In the genomic region with DNA sequence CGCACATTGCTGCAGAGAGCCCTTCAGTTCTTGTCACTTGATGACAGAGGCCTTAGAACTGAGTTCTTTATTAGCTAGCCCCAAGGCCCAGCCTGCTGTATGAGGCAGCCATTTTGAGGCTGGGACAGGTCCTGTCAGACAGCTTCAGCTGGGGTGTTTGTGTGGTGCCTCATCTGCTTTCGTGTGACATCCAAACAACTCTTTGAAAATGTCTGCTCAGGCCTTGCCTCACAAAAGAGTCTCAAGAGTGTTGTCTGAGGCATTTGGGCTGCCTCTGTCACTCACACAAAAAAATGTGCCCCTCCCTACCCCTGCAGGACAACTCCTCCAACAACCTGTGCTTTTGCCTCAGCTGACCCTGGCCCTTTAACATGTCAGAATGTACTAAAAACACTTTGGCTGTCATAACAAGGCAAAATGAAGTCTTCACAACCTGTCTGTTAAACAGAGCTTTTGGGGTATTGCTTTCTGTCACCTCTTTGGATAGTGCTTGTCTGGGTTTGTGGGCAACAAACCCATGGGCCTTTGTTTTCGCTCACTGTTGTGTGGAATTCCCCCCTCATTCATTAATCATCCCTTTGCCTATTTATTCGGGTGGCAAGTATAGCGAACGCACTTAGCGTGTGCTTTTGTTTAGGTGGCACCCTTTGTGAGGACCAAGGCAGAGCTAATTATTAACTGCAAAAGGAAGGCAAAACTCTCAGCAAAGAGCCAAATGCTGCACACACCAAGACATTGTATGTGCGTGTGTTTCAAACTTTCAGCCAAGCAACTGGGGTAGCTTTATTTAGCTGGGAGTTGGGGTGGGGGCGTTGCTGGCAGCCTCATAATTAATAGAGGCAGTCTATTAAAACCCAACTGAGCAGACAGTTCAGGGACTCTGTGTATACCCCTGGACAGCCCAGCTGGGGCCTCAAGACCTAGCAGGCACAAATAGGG, we compare ENCODE assay signal across 9 mouse cellular contexts.
DNase-seq lines count a peak whose midpoint lies in the region.
"Had no signal": no experiment of that assay in that cellular context is flagged by ENCODE, and none has a peak within 500 bp of the region (broad histone marks: within the 10 kb centered on the region; RNA-seq: fewer than 3 reads in every experiment).

No protein-coding gene starts in this region.

- peak; percentile 32 for DNase-seq in kidney, adult 18-20 months
- no peak for DNase-seq in kidney, postnatal 10 days
- peak; percentile 73 for DNase-seq in hindbrain, embryonic 10.5 days (ENCODE audit: low spot score)
- DNase-seq in kidney, postnatal 4 days, result peak; percentile 6 to 29
- peak; percentile 51 for DNase-seq in retina, embryonic 14.5 days (ENCODE audit: low spot score)
- DNase-seq in urinary bladder, postnatal 36 days (ENCODE audit: low spot score in 2 of 2), result no peak
- no peak for DNase-seq in ovary, postnatal 10 days (ENCODE audit: low spot score)
- DNase-seq in layer of hippocampus, adult 18-20 months (ENCODE audit: low spot score in 2 of 2), result no peak

- H3K27ac ChIP-seq in hindbrain, embryonic 10.5 days, result peak overlapping the region; percentile 84
- H3K27ac ChIP-seq: limb, embryonic 13.5 days had no signal

- H3K36me3 ChIP-seq in hindbrain, embryonic 10.5 days, result no peaks in the 10 kb centered on the region
- H3K36me3 ChIP-seq: limb, embryonic 13.5 days had no signal

- peaks cover 28% of the 10 kb centered on the region for H3K4me1 ChIP-seq in hindbrain, embryonic 10.5 days (replicated peaks)

- no peak overlapping the region for H3K4me3 ChIP-seq in hindbrain, embryonic 10.5 days
- H3K4me3 ChIP-seq: limb, embryonic 13.5 days had no signal

- peaks cover 23% of the 10 kb centered on the region for H3K27me3 ChIP-seq in hindbrain, embryonic 10.5 days (ENCODE audit: insufficient read depth, poor library complexity, severe bottlenecking)

- no peaks in the 10 kb centered on the region for H3K9me3 ChIP-seq in hindbrain, embryonic 10.5 days

- 32% methylated on average over 9 of the region's 9 CpGs for WGBS in hindbrain, embryonic 10.5 days

Comparison
In these comparisons a context has a peak if more than half of its experiments do, and no peak if none do; other contexts are left out.
1. DNase-seq: peak in kidney, adult 18-20 months (single experiment), hindbrain, embryonic 10.5 days (single experiment), kidney, postnatal 4 days (2 of 2) and retina, embryonic 14.5 days (single experiment); none in kidney, postnatal 10 days (single experiment), urinary bladder, postnatal 36 days (0 of 2), ovary, postnatal 10 days (single experiment) and layer of hippocampus, adult 18-20 months (0 of 2).